Mouse (Mus musculus) ES-E14 (cell line): ENCODE measurements around the gene Tmem117. TPM values are rescaled to one million over a fixed set of nuclear protein-coding genes. Genes with fewer than 3 reads are reported as not detected.

Experiments
- DNase-seq: peaks from one replicate; pipeline ENCODE4 v3.0.0-alpha.2; 2013; ENCODE audit warnings: low read depth, low spot score
- H3K27ac ChIP-seq: 2 replicates; pipeline ENCODE4 v1.5.1; 2012; ENCODE audit warnings: low read depth, mild to moderate bottlenecking, low read length, moderate library complexity, mixed read lengths; ENCODE audit not compliant: poor library complexity, insufficient read depth, severe bottlenecking
- H3K36me3 ChIP-seq: 2 replicates; pipeline ENCODE4 v1.6.1; 2012; ENCODE audit warnings: mild to moderate bottlenecking, low read length, moderate library complexity, mixed read lengths; ENCODE audit not compliant: control insufficient read depth, poor library complexity, insufficient read depth, severe bottlenecking
- H3K4me1 ChIP-seq, 2 experiments: fragments of 150-350 bp in 1 of 2; sonication (generic) in 1 of 2; 2 replicates each; pipeline ENCODE4 v1.6.1; 2012; ENCODE audit warnings: low read length in 2 of 2, mild to moderate bottlenecking in 1 of 2, mixed read lengths in 1 of 2; ENCODE audit not compliant: control insufficient read depth in 2 of 2, insufficient read depth in 2 of 2, poor library complexity in 1 of 2
- H3K4me3 ChIP-seq, 2 experiments: fragments of 150-350 bp in 1 of 2; sonication (generic) in 1 of 2; 2 replicates each; pipeline ENCODE4 v1.5.1; 2012; ENCODE audit warnings: low read length in 2 of 2, low read depth in 1 of 2, mild to moderate bottlenecking in 1 of 2, mixed read lengths in 1 of 2; ENCODE audit not compliant: insufficient read depth in 1 of 2, poor library complexity in 1 of 2, severe bottlenecking in 1 of 2
- H3K9ac ChIP-seq: 2 replicates; pipeline ENCODE4 v1.6.1; 2012; ENCODE audit warnings: low read depth, mild to moderate bottlenecking, low read length, mixed read lengths; ENCODE audit not compliant: poor library complexity, insufficient read depth, severe bottlenecking
- H3K9me3 ChIP-seq: fragments of 150-350 bp; sonication (generic); 2 replicates; pipeline ENCODE4 v1.6.1; 2012; ENCODE audit warnings: low read depth, mild to moderate bottlenecking, low read length; ENCODE audit not compliant: control insufficient read depth, insufficient read depth
- CHD2 ChIP-seq: IDR thresholded peaks from 2 replicates; pipeline ENCODE4 v1.6.1; 2014; ENCODE audit warnings: mild to moderate bottlenecking, low read depth, low read length, inconsistent platforms
- HCFC1 ChIP-seq: IDR thresholded peaks from 2 replicates; pipeline ENCODE4 v1.6.1; 2012; ENCODE audit warnings: low read length, inconsistent platforms, borderline replicate concordance; ENCODE audit not compliant: insufficient read depth
- MAFK ChIP-seq: IDR thresholded peaks from 2 replicates; pipeline ENCODE4 v1.6.1; 2014; ENCODE audit warnings: mild to moderate bottlenecking, low read depth, low read length, inconsistent platforms; ENCODE audit not compliant: insufficient read depth
- ZC3H11A ChIP-seq: IDR thresholded peaks from 2 replicates; pipeline ENCODE4 v1.6.1; 2012; ENCODE audit warnings: low read depth, mild to moderate bottlenecking, inconsistent platforms, low read length, borderline replicate concordance
- ZNF384 ChIP-seq: IDR thresholded peaks from 2 replicates; pipeline ENCODE4 v1.6.1; 2012; ENCODE audit warnings: low read depth, low read length, inconsistent platforms
- in situ Hi-C, 2 experiments: fragments of 600-800 bp; cut with MboI; formaldehyde crosslinking; loops; one replicate each; pipeline ENCODE4 v1.15.1; 2025; ENCODE audit warnings: low sequenced_read_pairs in 2 of 2, inconsistent platforms in 1 of 2; ENCODE audit not compliant: unreplicated experiment in 2 of 2
- total RNA-seq: library from RNA; depleted of rRNA; stranded (reverse); fragments of 300-350 nt; gene quantifications from 2 replicates; pipeline ENCODE4 v1.2.3, GENCODE M21; 2012; rRNA removed

Gene Tmem117
- 0.48 and 0.71 TPM in 2 replicates for total RNA-seq

DNA sequence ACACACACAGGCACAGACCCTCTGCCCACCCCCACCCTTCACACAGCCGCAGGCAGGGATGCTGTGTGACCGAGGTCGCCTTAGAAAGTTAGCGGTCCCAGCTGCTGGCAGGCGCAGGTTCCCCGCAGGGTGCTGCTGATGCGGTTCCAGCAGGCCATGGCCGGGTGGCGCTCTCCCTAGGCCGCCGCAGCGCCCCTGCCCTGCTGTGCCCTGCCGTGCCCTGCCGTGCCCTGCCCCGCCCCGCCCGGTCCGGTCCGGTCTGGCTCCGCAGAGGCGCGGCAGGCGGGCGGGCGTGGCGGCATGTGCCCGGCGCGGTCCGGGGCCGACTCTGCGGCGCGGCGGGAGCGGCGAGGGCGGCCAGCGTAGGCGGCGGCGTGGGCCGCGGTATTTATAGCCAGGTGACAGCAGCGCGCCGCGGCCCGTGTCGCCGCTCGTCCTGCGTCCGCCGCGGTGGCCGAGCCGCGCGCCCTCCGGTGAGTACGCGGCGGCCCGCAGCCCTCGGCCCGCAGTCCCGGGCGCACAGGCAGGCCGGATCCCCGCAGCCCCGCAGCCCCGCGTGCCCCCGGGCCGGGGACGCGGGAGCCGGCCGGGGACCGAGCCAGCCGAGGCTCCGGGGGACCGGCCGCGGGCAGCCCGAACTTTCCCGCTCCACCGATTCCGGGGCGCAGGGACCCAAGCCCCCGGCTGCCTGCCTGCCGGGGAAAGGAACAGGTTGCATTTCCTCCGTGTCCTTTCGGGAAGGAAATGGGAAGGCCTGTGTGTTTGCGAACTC, at the start of gene Tmem117:
TSS of gene Tmem117 (plus strand) at position 403 of the 772 bp plus-strand sequence.
- no peaks in the 10 kb centered on the region for H3K36me3 ChIP-seq
- TF ChIP-seq ZNF384: no peak

DNA sequence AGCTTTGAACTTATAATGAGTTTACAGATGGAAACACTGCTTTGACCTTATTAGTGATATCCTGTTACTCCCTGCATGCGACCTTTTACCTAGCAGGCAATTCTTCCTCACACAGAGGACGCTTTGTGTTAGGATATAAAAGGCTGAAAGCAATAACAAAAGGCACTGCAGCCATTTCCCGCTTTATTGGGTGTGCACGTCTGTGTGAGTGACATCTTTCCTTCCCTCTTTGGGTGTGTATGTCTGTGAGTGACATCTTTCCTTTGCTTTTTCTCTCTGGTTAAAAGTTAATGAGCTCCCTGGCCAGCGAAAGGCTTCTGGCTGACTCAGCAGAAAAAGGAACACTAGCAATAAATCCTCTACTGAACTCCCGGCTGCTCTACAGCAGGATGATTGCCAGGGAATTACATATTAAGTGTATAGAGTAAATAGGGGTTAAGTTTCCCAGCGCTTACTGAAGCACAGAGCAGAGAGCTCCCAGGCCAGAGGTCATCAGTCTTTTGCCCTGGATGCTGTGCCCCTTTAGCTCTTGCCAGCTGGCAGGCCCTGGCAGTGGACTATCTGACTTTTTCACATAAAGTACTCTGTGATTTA, 46.9 kb upstream of the Tmem117 start:
- TF ChIP-seq CHD2: no peak
- peak; percentile 87 for TF ChIP-seq MAFK
- TF ChIP-seq HCFC1: no peak
- TF ChIP-seq ZC3H11A: no peak
- Histone ChIP-seq H3K36me3 (peaks cover 50% of the 10 kb centered on the region), H3K9me3 (no peaks in the 10 kb centered on the region), H3K9ac (no peak overlapping the region), H3K4me3 (no peak overlapping the region), H3K27ac (no peak overlapping the region), H3K4me1 (peaks cover 0 to 3% of the 10 kb centered on the region in 2 experiments; a peak in 1 of 4 replicates)
- DNase-seq: no peak
- in situ Hi-C loops: no loop called here

More for the DNA sequence above, at the start of gene Tmem117:
- DNase-seq: no peak
- peak within 1 kb of the TSS; percentile 67 to 70 for H3K4me3 ChIP-seq
- no peaks in the 10 kb centered on the region for H3K4me1 ChIP-seq
- in situ Hi-C loops: no loop called here
- H3K27ac ChIP-seq: no peak within 1 kb of the TSS
- no peaks in the 10 kb centered on the region for H3K9me3 ChIP-seq
- H3K9ac ChIP-seq: peak within 1 kb of the TSS; percentile 81

DNA sequence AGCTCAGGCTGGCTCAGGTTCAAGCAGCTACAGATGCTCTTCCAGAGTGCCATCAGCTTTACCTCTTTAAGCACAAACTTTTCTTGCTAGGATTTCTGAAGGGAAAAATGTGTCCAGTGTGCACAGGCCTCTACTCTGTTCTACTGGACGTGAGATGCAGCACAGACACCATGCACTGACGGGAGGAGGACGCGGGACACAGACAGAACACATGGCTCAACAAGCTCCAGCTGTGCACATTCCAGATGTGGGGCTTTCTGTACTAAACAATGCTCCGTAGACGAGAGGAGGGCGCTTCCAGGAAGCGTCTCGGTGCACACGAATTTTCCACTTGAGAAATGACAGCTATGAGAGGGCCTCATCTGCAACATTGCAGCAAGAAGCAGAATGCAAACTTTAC, 45.9 kb upstream of the Tmem117 start:
- H3K4me1 ChIP-seq: peaks cover 0 to 3% of the 10 kb centered on the region in 2 experiments; a peak in 1 of 4 replicates
- in situ Hi-C loops: no loop called here
- H3K4me3 ChIP-seq: no peak overlapping the region
- H3K9ac ChIP-seq: no peak overlapping the region
- no peaks in the 10 kb centered on the region for H3K9me3 ChIP-seq
- peaks cover 48% of the 10 kb centered on the region for H3K36me3 ChIP-seq
- no peak overlapping the region for H3K27ac ChIP-seq
- no peak for DNase-seq
- no peak for TF ChIP-seq MAFK
- no peak for TF ChIP-seq CHD2
- no peak for TF ChIP-seq ZNF384
- no peak for TF ChIP-seq HCFC1
- TF ChIP-seq ZC3H11A: no peak

DNA sequence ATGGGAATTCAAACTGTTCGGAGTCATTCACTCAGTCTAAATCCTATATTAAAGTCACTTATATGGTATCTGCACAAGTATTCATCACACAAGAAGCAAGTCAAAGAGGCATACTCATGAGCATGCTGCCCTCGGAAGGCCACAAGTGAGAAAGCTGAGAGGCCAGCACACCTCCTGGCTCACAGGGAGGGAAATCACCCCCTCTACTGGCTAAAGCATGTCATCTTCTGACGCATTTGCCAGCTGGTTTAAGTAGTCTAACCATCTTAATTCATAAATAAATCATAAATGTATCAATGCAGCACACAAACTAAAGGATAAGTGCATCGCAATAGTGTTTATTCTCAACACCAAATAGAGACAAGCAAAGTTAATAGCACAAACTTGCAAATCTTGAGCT, 44.3 kb upstream of the Tmem117 start:
- TF ChIP-seq CHD2 (no peak), ZC3H11A (no peak), ZNF384 (no peak), HCFC1 (no peak), MAFK (no peak)
- DNase-seq: no peak
- Histone ChIP-seq H3K9me3 (no peaks in the 10 kb centered on the region), H3K4me1 (peaks cover 3% of the 10 kb centered on the region in 2 experiments; a peak in 2 of 4 replicates), H3K4me3 (no peak overlapping the region; a peak in 1 of 4 replicates), H3K36me3 (peaks cover 43% of the 10 kb centered on the region), H3K9ac (no peak overlapping the region), H3K27ac (no peak overlapping the region; the same call in 1 of the 2 replicates)
- in situ Hi-C loops: no loop called here
